Mouse (Mus musculus): Measurements from ENCODE around the gene Hexim1. TPM values are rescaled to one million over a fixed set of nuclear protein-coding genes. Genes with fewer than 3 reads are reported as not detected.

Hexim1 gene
- polyA plus RNA-seq, 1 experiment from 2014 or later: 4.0 TPM

- no peaks in the 10 kb centered on the region for H3K9me3 ChIP-seq (replicated peaks)
- H3K36me3 ChIP-seq: 0 out of 2 replicates have a peak, but pooled peaks cover under 1% of the 10 kb centered on the region
- no peaks in the 10 kb centered on the region for H3K27me3 ChIP-seq
- peak; percentile 41; the same call in 1 of the 2 replicates for ATAC-seq (ENCODE audit: low FRiP score)
- H3K9ac ChIP-seq: peak overlapping the region; percentile 57
- H3K4me3 ChIP-seq: peak overlapping the region; percentile 21
- 59% methylated on average over 6 of the region's 6 CpGs for WGBS
- peaks cover 38% of the 10 kb centered on the region for H3K4me1 ChIP-seq
- peak overlapping the region; percentile 50 for H3K4me2 ChIP-seq (replicated peaks)
- peak overlapping the region; percentile 73 for H3K27ac ChIP-seq
These were observed 17.6 kb downstream of the Hexim1 start for GRCm38 (mm10) chr11:103133456-103134185.

DNA sequence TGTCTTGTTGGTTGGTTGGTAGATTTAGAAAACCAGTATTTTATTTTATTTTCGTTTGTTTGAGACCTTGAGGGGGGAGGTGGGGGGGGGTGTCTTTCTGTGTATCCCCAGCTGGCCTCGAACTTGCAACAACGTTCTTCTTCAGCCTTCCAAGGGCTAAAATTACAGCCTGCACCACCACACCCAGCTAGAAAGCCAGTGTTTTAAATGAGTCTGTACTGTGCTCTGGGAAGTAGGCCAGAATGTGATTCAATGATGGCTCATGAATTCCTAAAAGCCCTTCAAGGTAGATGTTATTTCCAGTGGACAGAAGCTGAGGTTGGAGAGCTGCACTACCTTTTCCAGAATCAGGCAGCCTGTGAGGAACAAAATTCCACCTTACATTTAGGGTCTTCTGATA, 18.2 kb downstream of the Hexim1 start:
- Histone ChIP-seq H3K4me3 (no peak overlapping the region), H3K4me2 (replicated peaks) (no peak overlapping the region)

DNA sequence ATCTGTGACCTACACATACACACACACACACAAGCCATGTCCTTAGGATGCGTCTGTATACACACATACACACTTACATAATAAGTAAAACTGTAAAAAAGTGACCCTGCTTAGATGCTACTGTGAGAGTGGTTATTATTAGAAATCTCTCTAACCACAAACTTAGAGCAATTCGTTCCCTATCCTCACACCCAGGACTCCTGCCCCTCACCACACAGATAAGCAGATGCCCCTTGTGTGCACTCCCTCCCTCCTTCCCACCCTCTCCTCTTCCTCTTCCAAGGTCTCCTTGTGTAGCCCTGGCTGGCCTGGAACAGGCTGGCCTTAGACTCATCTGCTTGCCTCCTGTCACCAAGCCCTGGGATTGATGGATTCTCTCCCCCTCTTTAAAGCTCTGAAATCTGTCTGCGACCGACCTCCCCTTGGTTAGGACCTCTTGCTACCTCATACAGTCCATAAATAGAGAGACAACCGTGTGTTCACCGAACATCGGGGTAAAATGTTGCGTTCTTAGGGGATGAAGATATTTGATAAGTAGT, 20.1 kb downstream of the Hexim1 start:
- Histone ChIP-seq H3K4me3 (no peak overlapping the region), H3K4me1 (peaks cover 29% of the 10 kb centered on the region), H3K27me3 (no peaks in the 10 kb centered on the region), H3K9me3 (replicated peaks) (no peaks in the 10 kb centered on the region), H3K36me3 (peaks cover 14% of the 10 kb centered on the region; the same call in 1 of the 2 replicates), H3K9ac (no peak overlapping the region; the same call in 1 of the 2 replicates), H3K27ac (no peak overlapping the region), H3K4me2 (replicated peaks) (no peak overlapping the region)
- WGBS: 89% methylated on average over 8 of the region's 8 CpGs
- ATAC-seq (ENCODE audit: low FRiP score): no peak

More for the DNA sequence above, 18.2 kb downstream of the Hexim1 start:
- ATAC-seq (ENCODE audit: low FRiP score): no peak
- Histone ChIP-seq H3K27ac (no peak overlapping the region), H3K9ac (no peak overlapping the region), H3K27me3 (no peaks in the 10 kb centered on the region), H3K36me3 (0 out of 2 replicates have a peak, but pooled peaks cover 6% of the 10 kb centered on the region), H3K9me3 (replicated peaks) (no peaks in the 10 kb centered on the region), H3K4me1 (peaks cover 38% of the 10 kb centered on the region)
- WGBS: 80% methylated on average over 3 of the region's 3 CpGs

DNA sequence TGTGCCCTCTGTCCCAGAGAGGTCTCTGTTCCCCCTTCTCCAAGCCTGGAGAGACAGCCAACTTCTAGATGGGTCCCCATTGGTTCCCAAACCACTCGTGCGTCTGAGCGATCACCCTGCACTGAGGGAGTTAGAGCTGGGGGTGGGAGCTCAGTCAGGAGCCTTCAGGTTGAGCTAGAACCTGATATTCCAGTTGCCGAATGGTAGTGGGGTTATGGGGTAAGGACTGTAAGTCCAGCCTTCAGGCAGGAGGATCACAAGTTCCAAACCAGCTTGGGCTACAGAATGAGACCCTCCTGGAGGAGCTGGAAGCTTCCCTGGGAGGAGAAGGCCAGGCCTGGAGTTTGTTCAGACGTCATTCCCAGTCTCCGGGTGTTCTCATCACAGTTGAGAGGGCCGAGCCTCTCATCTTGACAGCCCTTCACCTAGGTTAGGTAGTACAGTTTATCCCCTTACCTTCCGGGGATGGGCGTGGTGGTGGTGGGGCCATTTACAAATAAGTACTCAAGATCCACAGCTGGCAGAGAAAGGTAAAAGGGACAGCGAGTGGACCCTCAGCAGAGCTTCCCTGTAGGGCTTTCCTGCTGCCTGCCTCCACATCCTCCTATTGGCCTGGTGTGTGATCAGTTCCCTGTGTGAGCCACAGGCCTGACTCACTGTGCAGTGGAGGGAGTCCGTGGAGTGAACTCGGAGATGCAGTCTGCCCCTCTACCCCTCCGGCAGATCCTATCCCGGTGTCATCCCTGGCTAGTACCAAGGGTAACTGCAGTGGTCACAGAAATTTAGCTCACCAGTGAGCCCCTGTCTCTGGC, 24.1 kb downstream of the Hexim1 start:
- H3K4me1 ChIP-seq: peaks cover 37% of the 10 kb centered on the region
- no peak for ATAC-seq (ENCODE audit: low FRiP score)
- no peak overlapping the region for H3K27ac ChIP-seq
- H3K4me3 ChIP-seq: no peak overlapping the region
- H3K36me3 ChIP-seq: peaks cover 14% of the 10 kb centered on the region; the same call in 1 of the 2 replicates
- peak overlapping the region; percentile 9; the same call in 1 of the 2 replicates for H3K9ac ChIP-seq
- H3K27me3 ChIP-seq: no peaks in the 10 kb centered on the region
- H3K9me3 ChIP-seq (replicated peaks): no peaks in the 10 kb centered on the region
- 82% methylated on average over 14 of the region's 14 CpGs for WGBS
- no peak overlapping the region for H3K4me2 ChIP-seq (replicated peaks)

GRCm38 (mm10) chr11:103140763-103141100, 24.7 kb downstream of the Hexim1 start:
- ATAC-seq (ENCODE audit: low FRiP score): no peak
- H3K4me3 ChIP-seq: no peak overlapping the region
- H3K27me3 ChIP-seq: no peaks in the 10 kb centered on the region
- H3K4me2 ChIP-seq (replicated peaks): no peak overlapping the region
- no peaks in the 10 kb centered on the region for H3K9me3 ChIP-seq (replicated peaks)
- H3K4me1 ChIP-seq: peaks cover 37% of the 10 kb centered on the region
- H3K9ac ChIP-seq: peak overlapping the region; percentile 9; the same call in 1 of the 2 replicates
- H3K36me3 ChIP-seq: peaks cover 14% of the 10 kb centered on the region; the same call in 1 of the 2 replicates
- peak overlapping the region; percentile 76 for H3K27ac ChIP-seq
- 57% methylated on average over 6 of the region's 6 CpGs for WGBS

DNA sequence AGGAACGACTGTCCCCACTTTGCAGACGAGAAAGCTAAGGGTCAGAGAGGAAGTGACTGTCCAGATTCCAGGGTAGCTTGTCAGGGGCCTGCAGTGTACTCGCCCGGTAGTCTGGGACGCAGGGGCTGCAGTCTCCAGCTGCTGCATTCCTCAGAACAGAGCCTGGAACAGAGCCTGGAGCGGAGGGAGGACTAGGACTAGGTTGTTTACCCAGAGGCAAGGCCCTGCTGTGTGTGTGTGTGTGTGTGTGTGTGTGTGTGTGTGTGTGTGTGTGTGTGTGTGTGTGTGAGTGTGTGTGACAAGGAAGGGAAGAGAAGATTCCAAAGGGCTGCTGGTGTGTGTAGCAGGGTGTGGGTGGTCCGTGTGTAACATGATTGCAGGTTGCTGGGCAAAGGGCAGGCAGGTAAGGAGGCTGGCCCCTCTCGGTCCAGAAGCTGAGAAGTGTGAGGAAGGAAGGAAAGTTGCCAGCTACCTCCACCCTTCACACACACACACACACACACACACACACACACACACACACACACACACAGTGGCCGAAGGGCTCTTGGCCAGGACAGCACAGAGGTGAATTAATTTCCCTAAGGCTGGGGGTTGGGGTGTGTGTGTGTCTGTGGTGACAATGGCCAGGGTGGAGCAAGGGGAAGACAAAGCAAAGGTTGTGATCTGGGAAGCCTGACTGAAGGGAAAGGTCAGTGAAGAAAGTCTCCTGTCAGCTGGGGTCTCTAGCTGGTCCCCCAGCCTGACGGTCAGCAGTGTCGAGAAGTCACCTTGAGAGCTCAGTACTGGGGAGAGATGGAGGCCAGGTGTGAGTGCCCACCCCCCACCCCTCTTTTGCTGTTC, 25.3 kb downstream of the Hexim1 start:
- Histone ChIP-seq H3K36me3 (peaks cover 14% of the 10 kb centered on the region; the same call in 1 of the 2 replicates), H3K4me3 (no peak overlapping the region), H3K27ac (peak overlapping the region; percentile 76), H3K9ac (peak overlapping the region; percentile 50; the same call in 1 of the 2 replicates), H3K4me2 (replicated peaks) (no peak overlapping the region), H3K9me3 (replicated peaks) (no peaks in the 10 kb centered on the region), H3K27me3 (no peaks in the 10 kb centered on the region), H3K4me1 (peaks cover 32% of the 10 kb centered on the region)
- 32% methylated on average over 11 of the region's 11 CpGs for WGBS
- ATAC-seq (ENCODE audit: low FRiP score): no peak

DNA sequence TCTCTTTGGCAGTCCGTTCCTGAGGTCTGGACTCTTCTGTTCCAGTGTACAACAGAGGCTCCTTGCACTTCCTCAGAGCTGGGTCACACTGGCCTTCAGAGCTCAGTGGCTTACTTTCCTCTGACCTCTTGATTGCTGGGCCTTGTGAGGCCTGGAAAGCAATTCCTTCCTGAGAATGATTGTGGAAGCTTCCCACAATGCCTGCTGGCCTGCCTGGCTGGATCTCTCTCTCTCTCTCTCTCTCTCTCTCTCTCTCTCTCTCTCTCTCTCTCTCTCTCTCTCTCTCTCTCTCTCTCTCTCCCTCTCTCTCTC, 25.9 kb downstream of the Hexim1 start:
- 24% methylated on average over 1 of the region's 1 CpGs for WGBS
- H3K4me3 ChIP-seq: no peak overlapping the region
- H3K4me1 ChIP-seq: peaks cover 32% of the 10 kb centered on the region
- peak overlapping the region; percentile 76 for H3K27ac ChIP-seq
- no peak for ATAC-seq (ENCODE audit: low FRiP score)
- peaks cover 14% of the 10 kb centered on the region; the same call in 1 of the 2 replicates for H3K36me3 ChIP-seq
- peak overlapping the region; percentile 50; the same call in 1 of the 2 replicates for H3K9ac ChIP-seq
- no peaks in the 10 kb centered on the region for H3K9me3 ChIP-seq (replicated peaks)
- peak overlapping the region; percentile 48; the same call in 1 of the 2 replicates for H3K4me2 ChIP-seq (replicated peaks)
- H3K27me3 ChIP-seq: no peaks in the 10 kb centered on the region

DNA sequence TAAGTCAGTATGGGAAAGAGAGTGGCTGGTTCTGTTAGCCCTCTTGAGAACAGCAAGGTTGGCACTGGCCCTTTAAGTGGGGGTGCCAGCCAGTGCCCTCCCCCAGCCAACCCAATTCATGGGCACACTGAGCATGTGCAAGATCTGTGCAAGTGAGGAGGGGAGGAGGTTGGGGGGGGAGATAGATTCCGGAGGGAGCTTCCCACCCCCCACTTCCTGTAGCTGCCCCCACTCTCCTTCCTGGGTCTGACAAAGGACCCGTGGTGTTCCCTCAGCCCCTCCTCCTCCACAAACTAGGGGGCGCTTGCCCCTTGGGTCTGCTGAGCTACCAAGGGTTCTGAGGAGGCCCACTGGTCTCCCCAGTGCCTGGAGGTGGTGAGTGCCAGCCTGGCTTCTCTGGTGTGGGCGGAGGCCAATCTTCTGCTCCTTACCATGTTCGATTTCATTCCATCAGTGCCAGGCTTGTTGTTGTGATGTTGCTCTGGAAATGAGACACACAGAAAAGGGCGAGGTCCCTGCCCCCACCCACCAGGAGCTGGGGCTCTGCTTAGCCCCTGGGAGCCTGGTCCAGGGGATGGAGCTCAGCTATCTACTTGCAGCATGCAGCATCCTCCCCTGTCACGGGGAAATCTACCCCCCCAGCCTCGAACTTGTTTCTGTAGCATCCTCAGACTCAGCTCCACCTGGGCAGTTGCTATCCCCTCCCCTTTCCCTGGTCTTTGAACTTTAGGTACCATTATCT, 26.6 kb downstream of the Hexim1 start:
- peak overlapping the region; percentile 76 for H3K27ac ChIP-seq
- peak overlapping the region; percentile 48 for H3K4me2 ChIP-seq (replicated peaks)
- no peaks in the 10 kb centered on the region for H3K9me3 ChIP-seq (replicated peaks)
- H3K36me3 ChIP-seq: peaks cover 14% of the 10 kb centered on the region; the same call in 1 of the 2 replicates
- H3K27me3 ChIP-seq: no peaks in the 10 kb centered on the region
- peak overlapping the region; percentile 50 for H3K9ac ChIP-seq
- peak overlapping the region; percentile 11 for H3K4me3 ChIP-seq
- 32% methylated on average over 8 of the region's 8 CpGs for WGBS
- ATAC-seq (ENCODE audit: low FRiP score): peak; percentile 81
- H3K4me1 ChIP-seq: peaks cover 32% of the 10 kb centered on the region

- H3K36me3 ChIP-seq: peaks cover 4% of the 10 kb centered on the region; the same call in 1 of the 2 replicates
- peaks cover 32% of the 10 kb centered on the region for H3K4me1 ChIP-seq
- H3K4me3 ChIP-seq: no peak overlapping the region
- ATAC-seq (ENCODE audit: low FRiP score): no peak
- H3K4me2 ChIP-seq (replicated peaks): no peak overlapping the region
- H3K27me3 ChIP-seq: no peaks in the 10 kb centered on the region
- H3K9me3 ChIP-seq (replicated peaks): no peaks in the 10 kb centered on the region
- no peak overlapping the region for H3K9ac ChIP-seq
- H3K27ac ChIP-seq: peak overlapping the region; percentile 50; the same call in 1 of the 2 replicates
- WGBS: 41% methylated on average over 12 of the region's 12 CpGs
These were observed 28.6 kb downstream of the Hexim1 start for GRCm38 (mm10) chr11:103144309-103145285.

DNA sequence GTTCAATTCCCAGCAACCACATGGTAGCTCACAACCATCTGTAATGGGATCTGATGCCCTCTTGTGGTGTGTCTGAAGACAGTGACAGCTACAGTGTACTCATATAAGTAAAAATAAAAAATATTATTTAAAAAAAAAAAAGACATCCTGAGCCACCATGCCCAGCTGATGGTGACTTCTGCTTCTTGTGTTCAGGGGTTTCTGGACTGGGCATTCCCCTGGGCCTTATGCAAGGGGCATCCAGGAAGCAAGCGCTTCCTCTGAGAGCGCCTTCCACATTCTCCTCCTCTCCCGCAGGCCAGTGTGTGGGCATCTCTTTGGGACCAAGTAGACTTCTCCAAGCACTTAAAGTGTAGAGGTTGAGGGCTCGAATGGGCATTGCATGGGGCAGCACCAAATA, 30.4 kb downstream of the Hexim1 start:
- 86% methylated on average over 4 of the region's 4 CpGs for WGBS
- no peaks in the 10 kb centered on the region for H3K9me3 ChIP-seq (replicated peaks)
- ATAC-seq (ENCODE audit: low FRiP score): no peak
- H3K9ac ChIP-seq: no peak overlapping the region
- peaks cover 26% of the 10 kb centered on the region for H3K4me1 ChIP-seq
- H3K4me2 ChIP-seq (replicated peaks): no peak overlapping the region
- H3K27ac ChIP-seq: no peak overlapping the region
- H3K27me3 ChIP-seq: no peaks in the 10 kb centered on the region
- H3K36me3 ChIP-seq: no peaks in the 10 kb centered on the region
- H3K4me3 ChIP-seq: no peak overlapping the region

Measured in hindbrain, embryonic 12.5 days (tissue).